8 mouse cellular contexts compared by ENCODE assay signal in the genomic region with DNA sequence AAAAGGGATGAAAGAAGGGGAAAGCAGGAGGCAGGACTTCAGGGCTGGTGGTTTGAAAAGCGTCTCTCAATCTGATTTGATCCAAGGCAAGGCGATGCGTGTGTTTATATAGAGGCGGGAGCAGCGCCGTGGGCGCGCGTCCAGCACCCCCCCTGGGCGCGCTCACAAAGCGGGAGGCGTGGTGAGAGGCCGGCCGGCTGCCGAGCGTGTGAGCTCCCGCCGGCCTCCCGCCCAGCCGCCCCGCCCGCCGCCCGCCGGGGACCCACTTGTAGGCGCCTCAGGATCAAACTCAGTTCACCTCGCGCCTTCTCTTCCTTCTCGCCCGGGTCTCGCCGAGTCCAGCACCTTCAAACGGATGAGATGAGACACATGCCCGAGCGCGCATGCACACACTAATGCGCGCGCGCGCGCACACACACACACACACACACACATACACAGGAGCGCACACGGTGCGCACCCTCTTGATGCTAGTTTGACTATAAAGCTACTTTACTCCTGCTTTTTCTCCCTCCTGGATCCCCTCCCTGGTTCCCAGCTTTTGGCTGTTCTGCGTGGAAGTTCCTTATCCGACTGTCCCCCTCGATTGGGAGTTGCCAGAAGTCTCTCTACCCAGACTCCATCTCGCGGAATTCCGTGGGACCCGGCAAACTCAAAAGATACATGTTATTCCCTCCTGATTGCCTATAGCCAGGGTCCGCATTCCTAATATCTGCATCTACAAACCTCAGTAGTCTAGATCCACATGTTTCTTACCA. TPM values are rescaled to one million over a fixed set of nuclear protein-coding genes. Genes with fewer than 3 reads are reported as not detected.
DNase-seq lines count a peak whose midpoint lies in the region; ATAC-seq and TF ChIP-seq lines count a peak whose summit lies in the region.

No protein-coding gene starts in this region.

- H3K27ac ChIP-seq in forebrain, embryonic 14.5 days (ENCODE audit: low read depth, low read length) = no peak overlapping the region
- H3K27ac ChIP-seq in liver, embryonic 14.5 days = no peak overlapping the region
- H3K27ac ChIP-seq in neural tube, embryonic 14.5 days (ENCODE audit: low read depth, low read length) = no peak overlapping the region

- H3K9ac ChIP-seq in forebrain, embryonic 14.5 days (ENCODE audit: low read length) = peak overlapping the region; percentile 45; the same call in 1 of the 2 replicates
- H3K9ac ChIP-seq in liver, embryonic 14.5 days (replicated peaks) = no peak overlapping the region
- H3K9ac ChIP-seq in neural tube, embryonic 14.5 days (replicated peaks; ENCODE audit: low read depth, low read length) = no peak overlapping the region; the same call in 1 of the 2 replicates

- ATAC-seq in forebrain, embryonic 14.5 days = peak; percentile 19
- no peak for ATAC-seq in liver, embryonic 14.5 days (ENCODE audit: insufficient read depth)
- 0 out of 2 replicates have a peak, but pooled peaks have one; percentile 28 for ATAC-seq in neural tube, embryonic 14.5 days (ENCODE audit: low read depth)

- H3K4me2 ChIP-seq in forebrain, embryonic 14.5 days (ENCODE audit: low read length) = peak overlapping the region; percentile 86
- H3K4me2 ChIP-seq in liver, embryonic 14.5 days (ENCODE audit: low read depth) = peak overlapping the region; percentile 57
- H3K4me2 ChIP-seq in neural tube, embryonic 14.5 days (ENCODE audit: low read depth, low read length) = peak overlapping the region; percentile 81

- peak; percentile 38 to 44 for DNase-seq in cerebellum, postnatal 14 days
- no peak for DNase-seq in cerebellum, adult 9-11 months
- peak; percentile 48 for DNase-seq in R1 (ENCODE audit: low read depth, low spot score)
- DNase-seq in forebrain, embryonic 14.5 days (ENCODE audit: low spot score) = peak; percentile 65
- peak; percentile 21 for DNase-seq in induced T-regulatory cell, adult 2 months (ENCODE audit: low read depth)
- no peak for DNase-seq in liver, embryonic 14.5 days (ENCODE audit: low read depth in 3 of 3, low spot score in 3 of 3)
- no peak for DNase-seq in thymus, postnatal 25 days

- peak overlapping the region; percentile 39 for H3K4me3 ChIP-seq in forebrain, embryonic 14.5 days (ENCODE audit: low read depth, low read length)
- H3K4me3 ChIP-seq in liver, embryonic 14.5 days (ENCODE audit: insufficient read depth in 1 of 2, low read depth in 2 of 2, low read length in 2 of 2) = peak overlapping the region; percentile 24 to 40; a peak in 3 of 4 replicates
- peak overlapping the region; percentile 37 for H3K4me3 ChIP-seq in neural tube, embryonic 14.5 days (ENCODE audit: low read depth, low read length)

- no peak for TF ChIP-seq CTCF in liver, embryonic 14.5 days (IDR thresholded peaks at IDR 0.05; ENCODE audit: low read depth)

- TF ChIP-seq EP300 in liver, embryonic 14.5 days (IDR thresholded peaks at IDR 0.05; ENCODE audit: low read depth) = no peak

- H3K27me3 ChIP-seq in forebrain, embryonic 14.5 days (replicated peaks; ENCODE audit: control insufficient read depth, insufficient read depth, low read length) = peaks cover 63% of the 10 kb centered on the region
- peaks cover 61% of the 10 kb centered on the region for H3K27me3 ChIP-seq in liver, embryonic 14.5 days (ENCODE audit: control insufficient read depth, insufficient read depth, low read length)
- H3K27me3 ChIP-seq in neural tube, embryonic 14.5 days (ENCODE audit: control insufficient read depth, insufficient read depth, low read length) = peaks cover 50% of the 10 kb centered on the region

- H3K9me3 ChIP-seq in forebrain, embryonic 14.5 days (replicated peaks; ENCODE audit: control insufficient read depth, low read length) = no peaks in the 10 kb centered on the region
- H3K9me3 ChIP-seq in liver, embryonic 14.5 days (ENCODE audit: control insufficient read depth, low read length) = no peaks in the 10 kb centered on the region
- H3K9me3 ChIP-seq in neural tube, embryonic 14.5 days (ENCODE audit: control insufficient read depth, low read length) = no peaks in the 10 kb centered on the region

- no peaks in the 10 kb centered on the region for H3K36me3 ChIP-seq in forebrain, embryonic 14.5 days (ENCODE audit: control insufficient read depth, insufficient read depth, low read length)
- H3K36me3 ChIP-seq in liver, embryonic 14.5 days (replicated peaks; ENCODE audit: control insufficient read depth, insufficient read depth, low read depth) = no peaks in the 10 kb centered on the region
- no peaks in the 10 kb centered on the region for H3K36me3 ChIP-seq in neural tube, embryonic 14.5 days (ENCODE audit: control insufficient read depth, insufficient read depth, low read length)

- H3K4me1 ChIP-seq in forebrain, embryonic 14.5 days (ENCODE audit: control insufficient read depth, insufficient read depth, low read length) = peaks cover 25% of the 10 kb centered on the region
- 0 out of 4 replicates have a peak, but pooled peaks cover 0 to 4% of the 10 kb centered on the region in 2 experiments for H3K4me1 ChIP-seq in liver, embryonic 14.5 days (replicated peaks; ENCODE audit: control insufficient read depth in 2 of 2, insufficient read depth in 2 of 2, low read length in 1 of 2)
- H3K4me1 ChIP-seq in neural tube, embryonic 14.5 days (ENCODE audit: control insufficient read depth, insufficient read depth, low read length) = peaks cover 33% of the 10 kb centered on the region

- WGBS in forebrain, embryonic 14.5 days = under 1% methylated on average over 47 of the region's 54 CpGs
- 3% methylated on average over 45 of the region's 54 CpGs for WGBS in liver, embryonic 14.5 days (ENCODE audit: insufficient replicate concordance)
- WGBS in neural tube, embryonic 14.5 days = 1% methylated on average over 40 of the region's 54 CpGs

RNA-seq across cellular contexts. Expression of a gene that starts 4.6 kb away (rescaled TPM):
- polyA plus RNA-seq in forebrain, embryonic 14.5 days (2014; fragmentation: Nextera tagmentation; extraction: Ambion mirVana) = 1.5 and 2.6 TPM in 2 replicates
- 0.05 and 0.07 TPM in 2 replicates for polyA plus RNA-seq in liver, embryonic 14.5 days (2012; rRNA removed)
- polyA plus RNA-seq in liver, embryonic 14.5 days (2014; fragmentation: Nextera tagmentation; extraction: Ambion mirVana) = 0.04 TPM in 1 of 2 replicates, not detected in the other
- 8.2 and 11.8 TPM in 2 replicates for polyA plus RNA-seq in neural tube, embryonic 14.5 days (2014; fragmentation: Nextera tagmentation; extraction: Ambion mirVana)

Comparison
In these comparisons a context has a peak if more than half of its experiments do, and no peak if none do; other contexts are left out.
1. DNase-seq: peak in cerebellum, postnatal 14 days (2 of 2), R1 (single experiment), forebrain, embryonic 14.5 days (single experiment) and induced T-regulatory cell, adult 2 months (single experiment); none in cerebellum, adult 9-11 months (single experiment), liver, embryonic 14.5 days (0 of 3) and thymus, postnatal 25 days (single experiment).
2. Peak in every context shown above with its lines, with median percentiles within 50 percentile points of each other: H3K4me2 ChIP-seq and H3K4me3 ChIP-seq.